Mouse (Mus musculus) forebrain, embryonic 12.5 days (tissue): ENCODE measurements at regions not wholly inside any gene's neighbourhood (a gene's known extent, or its start where the extent isn't known, plus 50 kb on each side); places are given as distances from the start of the nearest gene placed in this dataset.
"Not testable (repeated sequence)": the region's sequence is repeated elsewhere in the genome, so short reads cannot be mapped to it uniquely, and the experiment has no call there.

Experiments
- ATAC-seq: fragments of 200-750 bp; cut with Nextera tagmentation; 2 replicates; pipeline ENCODE4 v1.8.0; 2017; ENCODE audit warnings: moderate TSS enrichment; ENCODE audit not compliant: low FRiP score
- H3K27ac ChIP-seq: fragments of 300-500 bp; sonication (generic); 2 replicates; pipeline ENCODE4 v1.5.1; 2016; ENCODE audit warnings: mild to moderate bottlenecking
- H3K27me3 ChIP-seq: fragments of 300-500 bp; sonication (generic); 2 replicates; pipeline ENCODE4 v1.6.1; 2016; ENCODE audit warnings: mild to moderate bottlenecking
- H3K36me3 ChIP-seq: fragments of 300-500 bp; sonication (generic); replicated peaks from 2 replicates; pipeline ENCODE4 v1.6.1; 2016; ENCODE audit warnings: mild to moderate bottlenecking
- H3K4me1 ChIP-seq: fragments of 300-500 bp; sonication (generic); 2 replicates; pipeline ENCODE4 v1.6.1; 2016
- H3K4me2 ChIP-seq: fragments of 300-500 bp; sonication (generic); 2 replicates; pipeline ENCODE4 v1.6.1; 2016; ENCODE audit warnings: mild to moderate bottlenecking, moderate library complexity
- H3K4me3 ChIP-seq: fragments of 300-500 bp; sonication (generic); replicated peaks from 2 replicates; pipeline ENCODE4 v1.5.1; 2016; ENCODE audit warnings: mild to moderate bottlenecking
- H3K9ac ChIP-seq: fragments of 300-500 bp; sonication (generic); 2 replicates; pipeline ENCODE4 v1.6.1; 2016; ENCODE audit warnings: mild to moderate bottlenecking
- H3K9me3 ChIP-seq: fragments of 300-500 bp; sonication (generic); 2 replicates; pipeline ENCODE4 v1.6.1; 2016
- WGBS: fragments of 180-500 bp; shearing (Covaris S2); methylation state at CpG from one replicate; pipeline ENCODE4 v1.1.7; 2016; 5-methylcytosine and 5-hydroxymethylcytosine counted together

DNA sequence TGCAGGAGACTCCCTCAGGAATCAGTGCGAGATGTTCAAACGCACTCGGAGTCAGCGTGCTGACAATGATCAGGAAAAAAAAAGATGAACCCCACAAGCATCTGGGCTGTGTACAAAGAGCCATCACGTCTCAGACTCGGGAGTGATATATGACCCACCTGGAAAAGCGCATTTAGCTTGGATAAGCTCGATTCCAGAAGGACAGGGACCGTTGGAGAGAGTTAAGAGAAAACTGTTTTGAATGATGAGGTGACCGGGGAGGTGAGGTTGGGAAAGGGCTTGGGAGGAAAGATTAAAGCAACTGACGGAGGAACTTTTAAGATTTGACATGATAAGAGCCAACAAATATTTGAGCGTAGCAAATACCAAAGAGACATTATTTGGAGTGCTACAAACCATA lies 64.7 kb upstream of the Adgrl2 start:
- no peak overlapping the region for H3K4me2 ChIP-seq
- H3K27ac ChIP-seq, result no peak overlapping the region
- no peak for ATAC-seq
- H3K27me3 ChIP-seq, result no peaks in the 10 kb centered on the region
- no peaks in the 10 kb centered on the region for H3K9me3 ChIP-seq
- no peaks in the 10 kb centered on the region for H3K4me1 ChIP-seq
- H3K9ac ChIP-seq, result no peak overlapping the region
- no peak overlapping the region for H3K4me3 ChIP-seq
- no peaks in the 10 kb centered on the region for H3K36me3 ChIP-seq
- 82% methylated on average over 12 of the region's 12 CpGs for WGBS

DNA sequence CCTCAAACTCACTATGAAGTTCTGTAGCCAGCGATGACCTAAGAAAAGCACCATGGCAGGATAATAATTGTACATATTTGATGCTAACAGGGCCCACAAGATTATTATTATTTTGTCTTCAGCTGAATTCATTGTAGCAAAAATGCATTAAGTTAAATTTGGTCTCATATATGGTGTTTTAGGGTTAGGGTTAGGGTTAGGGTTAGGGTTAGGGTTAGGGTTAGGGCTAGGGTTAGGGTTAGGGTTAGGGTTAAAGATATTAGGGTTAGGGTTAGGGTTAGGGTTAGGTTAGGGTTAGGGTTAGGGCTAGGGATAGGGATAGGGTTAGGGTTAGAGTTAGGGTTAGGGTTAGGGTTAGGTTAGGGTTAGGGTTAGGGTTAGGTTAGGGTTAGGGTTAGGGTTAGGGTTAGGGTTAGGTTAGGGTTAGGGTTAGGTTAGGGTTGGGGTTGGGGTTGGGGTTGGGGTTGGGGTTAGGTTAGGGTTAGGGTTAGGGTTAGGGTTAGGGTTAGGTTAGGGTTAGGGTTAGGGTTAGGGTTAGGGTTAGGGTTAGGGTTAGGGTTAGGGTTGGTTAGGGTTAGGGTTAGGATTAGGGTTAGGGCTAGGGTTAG lies 62.0 kb upstream of the Adgrl2 start:
- H3K4me1 ChIP-seq, H3K9ac ChIP-seq, H3K36me3 ChIP-seq, H3K27me3 ChIP-seq, ATAC-seq, H3K27ac ChIP-seq, H3K4me3 ChIP-seq, H3K4me2 ChIP-seq, H3K9me3 ChIP-seq: not testable (repeated sequence)
- WGBS, result 94% methylated on average over 1 of the region's 1 CpGs

DNA sequence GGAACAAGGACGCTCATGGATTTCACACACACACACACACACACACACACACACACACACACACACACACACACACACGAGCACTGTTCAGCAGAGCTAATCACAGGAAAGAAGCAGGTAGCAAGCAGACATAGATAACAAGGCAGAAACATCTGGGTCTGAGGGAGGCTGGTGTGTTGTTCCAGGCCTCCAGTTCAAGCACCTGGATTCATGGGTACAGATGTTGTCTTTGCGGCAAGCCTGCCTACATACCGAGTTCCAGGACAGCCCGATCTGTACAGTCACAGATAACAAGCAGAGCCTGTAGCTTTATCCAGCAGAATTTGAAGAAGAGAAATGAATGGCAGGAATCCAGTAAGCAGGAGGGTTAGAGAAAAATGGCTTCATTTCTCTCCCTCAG lies 55.0 kb upstream of the Adgrl2 start:
- no peak for ATAC-seq
- WGBS, result 74% methylated on average over 5 of the region's 5 CpGs
- no peaks in the 10 kb centered on the region for H3K27me3 ChIP-seq

DNA sequence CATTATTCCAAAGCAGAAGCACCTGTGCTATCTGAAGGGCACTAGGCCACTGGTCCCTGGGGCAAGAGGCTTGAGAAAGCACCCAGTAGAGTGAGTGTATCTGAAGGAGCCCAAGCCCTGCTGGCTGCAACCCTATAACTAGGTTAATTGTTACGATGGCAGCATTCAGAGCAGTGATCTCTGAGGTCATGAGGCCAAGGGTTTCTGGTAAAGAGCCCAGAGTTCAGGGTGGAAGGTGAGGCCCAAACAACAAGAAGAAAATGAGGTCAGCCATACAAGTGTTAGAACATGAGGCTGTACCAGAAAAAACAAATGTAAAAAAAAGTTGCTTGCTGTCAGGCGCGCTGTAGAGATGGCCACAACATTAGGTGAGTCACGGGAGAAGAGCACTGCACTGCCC lies 53.5 kb upstream of the Adgrl2 start:
- no peak for ATAC-seq
- Histone ChIP-seq H3K9me3 (no peaks in the 10 kb centered on the region), H3K9ac (no peak overlapping the region), H3K4me1 (peaks cover 25% of the 10 kb centered on the region), H3K27me3 (no peaks in the 10 kb centered on the region), H3K36me3 (no peaks in the 10 kb centered on the region), H3K4me2 (no peak overlapping the region), H3K27ac (no peak overlapping the region), H3K4me3 (no peak overlapping the region)
- 74% methylated on average over 4 of the region's 4 CpGs for WGBS

More for the DNA sequence above, 55.0 kb upstream of the Adgrl2 start:
- peaks cover 25% of the 10 kb centered on the region for H3K4me1 ChIP-seq
- no peaks in the 10 kb centered on the region for H3K9me3 ChIP-seq
- no peak overlapping the region for H3K4me2 ChIP-seq
- H3K9ac ChIP-seq, result no peak overlapping the region
- no peaks in the 10 kb centered on the region for H3K36me3 ChIP-seq
- H3K27ac ChIP-seq, result no peak overlapping the region
- no peak overlapping the region for H3K4me3 ChIP-seq

DNA sequence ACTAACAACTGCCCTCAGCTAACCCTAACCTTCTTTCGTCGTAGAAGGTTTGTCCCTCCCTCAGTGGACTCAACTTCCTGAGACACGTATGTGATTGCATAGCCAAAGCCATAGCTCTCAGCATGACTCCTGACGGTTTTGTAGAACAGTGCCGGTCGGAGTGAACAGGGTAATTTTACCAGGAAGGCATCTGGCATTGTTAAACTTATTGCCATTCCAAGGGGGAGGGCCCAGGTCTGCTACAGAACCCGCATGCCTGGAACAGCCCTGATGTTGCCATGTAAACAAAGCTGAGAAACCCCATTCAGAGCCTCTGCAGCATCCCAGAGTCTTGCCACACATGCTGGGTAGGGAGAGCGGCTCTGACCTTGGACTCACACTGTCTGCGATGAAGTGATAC lies 52.2 kb upstream of the Adgrl2 start:
- peaks cover 25% of the 10 kb centered on the region for H3K4me1 ChIP-seq
- H3K36me3 ChIP-seq, result no peaks in the 10 kb centered on the region
- peak; percentile 71 for ATAC-seq
- WGBS, result 19% methylated on average over 9 of the region's 9 CpGs
- H3K27me3 ChIP-seq, result no peaks in the 10 kb centered on the region
- H3K9ac ChIP-seq, result no peak overlapping the region
- peak overlapping the region; percentile 30; the same call in 1 of the 2 replicates for H3K4me2 ChIP-seq
- no peak overlapping the region for H3K4me3 ChIP-seq
- H3K27ac ChIP-seq, result 0 out of 2 replicates have a peak overlapping the region, but pooled peaks have one; percentile 5
- H3K9me3 ChIP-seq, result no peaks in the 10 kb centered on the region

DNA sequence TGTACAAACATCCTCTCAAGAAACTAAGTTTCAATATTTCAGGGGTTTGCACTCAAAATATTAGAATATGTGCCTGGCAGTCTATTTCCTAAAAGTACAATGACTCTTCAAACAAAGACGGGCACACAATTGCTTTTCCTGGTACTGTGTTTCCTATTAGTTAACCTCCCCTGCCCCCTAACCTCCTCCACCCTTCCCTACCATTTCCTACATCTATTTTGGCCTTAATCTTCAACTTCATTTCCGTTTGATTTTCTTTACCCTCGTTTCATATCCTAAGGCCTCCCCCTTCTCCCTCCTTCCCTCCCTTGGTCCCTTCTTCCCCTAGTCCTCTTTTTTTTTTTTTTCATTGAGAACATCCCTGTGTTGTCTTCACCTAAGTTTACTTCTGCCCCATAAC lies 50.8 kb upstream of the Adgrl2 start:
- Histone ChIP-seq H3K4me1 (peaks cover 25% of the 10 kb centered on the region), H3K4me2 (no peak overlapping the region), H3K27me3 (no peaks in the 10 kb centered on the region), H3K9ac (no peak overlapping the region), H3K27ac (no peak overlapping the region), H3K9me3 (no peaks in the 10 kb centered on the region), H3K4me3 (no peak overlapping the region), H3K36me3 (no peaks in the 10 kb centered on the region)
- ATAC-seq, result no peak
- 55% methylated on average over 3 of the region's 3 CpGs for WGBS
